Mouse (Mus musculus) liver, embryonic 12.5 days (tissue): ENCODE results near the gene Car12. TPM values are rescaled to one million over a fixed set of nuclear protein-coding genes. Genes with fewer than 3 reads are reported as not detected.

Source experiments
- ATAC-seq: fragments of 200-750 bp; cut with Nextera tagmentation; 2 replicates; pipeline ENCODE4 v1.8.0; 2017; ENCODE audit warnings: moderate number of reproducible peaks, mild to moderate bottlenecking, moderate library complexity
- H3K27ac ChIP-seq: fragments of 300-500 bp; sonication (generic); 2 replicates; pipeline ENCODE4 v1.5.1; 2016; ENCODE audit warnings: mild to moderate bottlenecking
- H3K27me3 ChIP-seq: fragments of 300-500 bp; sonication (generic); replicated peaks from 2 replicates; pipeline ENCODE4 v1.6.1; 2016; ENCODE audit warnings: mild to moderate bottlenecking, moderate library complexity
- H3K36me3 ChIP-seq: fragments of 300-500 bp; sonication (generic); 2 replicates; pipeline ENCODE4 v1.6.1; 2016; ENCODE audit warnings: mild to moderate bottlenecking, moderate library complexity
- H3K4me1 ChIP-seq: fragments of 300-500 bp; sonication (generic); 2 replicates; pipeline ENCODE4 v1.6.1; 2016
- H3K4me2 ChIP-seq: fragments of 300-500 bp; sonication (generic); 2 replicates; pipeline ENCODE4 v1.6.1; 2016; ENCODE audit warnings: mild to moderate bottlenecking, moderate library complexity
- H3K4me3 ChIP-seq: fragments of 300-500 bp; sonication (generic); 2 replicates; pipeline ENCODE4 v1.5.1; 2016; ENCODE audit warnings: mild to moderate bottlenecking, moderate library complexity
- H3K9ac ChIP-seq: fragments of 300-500 bp; sonication (generic); 2 replicates; pipeline ENCODE4 v1.6.1; 2016; ENCODE audit warnings: mild to moderate bottlenecking, moderate library complexity
- H3K9me3 ChIP-seq: fragments of 300-500 bp; sonication (generic); replicated peaks from 2 replicates; pipeline ENCODE4 v1.6.1; 2016; ENCODE audit warnings: mild to moderate bottlenecking, moderate library complexity
- WGBS: fragments of 180-500 bp; shearing (Covaris S2); methylation state at CpG from one replicate; pipeline ENCODE4 v1.1.7; 2016; ENCODE audit not compliant: insufficient replicate concordance; 5-methylcytosine and 5-hydroxymethylcytosine counted together
- polyA plus RNA-seq: library from polyadenylated mRNA; unstranded; fragments of >200 nt; fragmentation: Nextera tagmentation; extraction: Ambion mirVana; gene quantifications from 2 replicates; pipeline ENCODE4 v1.2.1, GENCODE M21; 2016

Car12 gene
- polyA plus RNA-seq, 1 experiment from 2014 or later, result 0.29 TPM

GRCm38 (mm10) chr9:66715361-66715760 lies 1.9 kb downstream of the Car12 start:
- Histone ChIP-seq H3K27me3 (peaks cover 64% of the 10 kb centered on the region), H3K9ac (no peak overlapping the region), H3K9me3 (no peaks in the 10 kb centered on the region), H3K4me2 (no peak overlapping the region), H3K27ac (no peak overlapping the region), H3K4me1 (peaks cover 15% of the 10 kb centered on the region), H3K4me3 (no peak overlapping the region), H3K36me3 (no peaks in the 10 kb centered on the region)
- WGBS, result 61% methylated on average over 2 of the region's 2 CpGs
- no peak for ATAC-seq

GRCm38 (mm10) chr9:66716533-66716932 lies 3.0 kb downstream of the Car12 start:
- no peak overlapping the region for H3K9ac ChIP-seq
- H3K27me3 ChIP-seq, result peaks cover 55% of the 10 kb centered on the region
- ATAC-seq, result no peak
- WGBS, result 65% methylated on average over 3 of the region's 3 CpGs
- H3K4me3 ChIP-seq, result no peak overlapping the region
- H3K36me3 ChIP-seq, result no peaks in the 10 kb centered on the region
- H3K27ac ChIP-seq, result no peak overlapping the region
- H3K9me3 ChIP-seq, result no peaks in the 10 kb centered on the region
- H3K4me1 ChIP-seq, result peaks cover 15% of the 10 kb centered on the region
- H3K4me2 ChIP-seq, result no peak overlapping the region

GRCm38 (mm10) chr9:66720686-66721450 lies 7.4 kb downstream of the Car12 start:
- no peak for ATAC-seq
- H3K9ac ChIP-seq, result no peak overlapping the region
- 64% methylated on average over 8 of the region's 8 CpGs for WGBS
- H3K9me3 ChIP-seq, result no peaks in the 10 kb centered on the region
- H3K36me3 ChIP-seq, result no peaks in the 10 kb centered on the region
- no peak overlapping the region for H3K27ac ChIP-seq
- peaks cover 14% of the 10 kb centered on the region for H3K27me3 ChIP-seq
- no peak overlapping the region for H3K4me3 ChIP-seq
- no peak overlapping the region for H3K4me2 ChIP-seq
- no peaks in the 10 kb centered on the region for H3K4me1 ChIP-seq

GRCm38 (mm10) chr9:66722187-66722868 lies 8.8 kb downstream of the Car12 start:
- Histone ChIP-seq H3K4me2 (no peak overlapping the region), H3K4me3 (no peak overlapping the region), H3K4me1 (no peaks in the 10 kb centered on the region), H3K9me3 (no peaks in the 10 kb centered on the region), H3K36me3 (no peaks in the 10 kb centered on the region), H3K27ac (no peak overlapping the region), H3K27me3 (peaks cover 4% of the 10 kb centered on the region; the same call in 1 of the 2 replicates), H3K9ac (no peak overlapping the region)
- no peak for ATAC-seq
- WGBS, result 74% methylated on average over 5 of the region's 5 CpGs

GRCm38 (mm10) chr9:66722869-66723272 lies 9.4 kb downstream of the Car12 start:
- Histone ChIP-seq H3K9ac (no peak overlapping the region), H3K9me3 (no peaks in the 10 kb centered on the region), H3K4me1 (no peaks in the 10 kb centered on the region), H3K36me3 (no peaks in the 10 kb centered on the region), H3K4me2 (no peak overlapping the region), H3K27me3 (peaks cover 4% of the 10 kb centered on the region; the same call in 1 of the 2 replicates), H3K27ac (no peak overlapping the region), H3K4me3 (no peak overlapping the region)
- WGBS, result 59% methylated on average over 5 of the region's 5 CpGs
- ATAC-seq, result no peak

GRCm38 (mm10) chr9:66725591-66725990 lies 12.1 kb downstream of the Car12 start:
- no peaks in the 10 kb centered on the region for H3K36me3 ChIP-seq
- no peak overlapping the region for H3K4me3 ChIP-seq
- no peaks in the 10 kb centered on the region for H3K4me1 ChIP-seq
- no peaks in the 10 kb centered on the region for H3K9me3 ChIP-seq
- no peak overlapping the region for H3K4me2 ChIP-seq
- no peaks in the 10 kb centered on the region; the same call in 1 of the 2 replicates for H3K27me3 ChIP-seq
- H3K27ac ChIP-seq, result no peak overlapping the region
- no peak overlapping the region for H3K9ac ChIP-seq
- ATAC-seq, result no peak
- WGBS, result 56% methylated on average over 3 of the region's 3 CpGs

- no peaks in the 10 kb centered on the region for H3K36me3 ChIP-seq
- no peak overlapping the region for H3K4me3 ChIP-seq
- H3K9ac ChIP-seq, result no peak overlapping the region
- no peak for ATAC-seq
- H3K9me3 ChIP-seq, result no peaks in the 10 kb centered on the region
- no peak overlapping the region for H3K4me2 ChIP-seq
- no peak overlapping the region for H3K27ac ChIP-seq
- no peaks in the 10 kb centered on the region for H3K4me1 ChIP-seq
- 47% methylated on average over 7 of the region's 7 CpGs for WGBS
- H3K27me3 ChIP-seq, result peaks cover 4% of the 10 kb centered on the region; the same call in 1 of the 2 replicates
Observed at GRCm38 (mm10) chr9:66727333-66727732, 13.8 kb downstream of the Car12 start.

GRCm38 (mm10) chr9:66730556-66730955 lies 17.1 kb downstream of the Car12 start:
- H3K9me3 ChIP-seq, result no peaks in the 10 kb centered on the region
- 43% methylated on average over 3 of the region's 3 CpGs for WGBS
- H3K4me3 ChIP-seq, result no peak overlapping the region
- no peak for ATAC-seq
- H3K27me3 ChIP-seq, result peaks cover 16% of the 10 kb centered on the region
- H3K4me1 ChIP-seq, result 0 out of 2 replicates have a peak, but pooled peaks cover 2% of the 10 kb centered on the region
- H3K4me2 ChIP-seq, result no peak overlapping the region
- no peak overlapping the region for H3K27ac ChIP-seq
- H3K9ac ChIP-seq, result no peak overlapping the region
- H3K36me3 ChIP-seq, result no peaks in the 10 kb centered on the region

GRCm38 (mm10) chr9:66731284-66731683 lies 17.8 kb downstream of the Car12 start:
- Histone ChIP-seq H3K4me1 (0 out of 2 replicates have a peak, but pooled peaks cover 2% of the 10 kb centered on the region), H3K36me3 (no peaks in the 10 kb centered on the region), H3K27me3 (peaks cover 16% of the 10 kb centered on the region), H3K27ac (no peak overlapping the region), H3K4me2 (no peak overlapping the region), H3K4me3 (no peak overlapping the region), H3K9ac (no peak overlapping the region), H3K9me3 (no peaks in the 10 kb centered on the region)
- no peak for ATAC-seq
- 64% methylated on average over 7 of the region's 7 CpGs for WGBS

GRCm38 (mm10) chr9:66732791-66733691 lies 19.6 kb downstream of the Car12 start:
- no peak overlapping the region for H3K4me3 ChIP-seq
- 0 out of 2 replicates have a peak, but pooled peaks cover 2% of the 10 kb centered on the region for H3K4me1 ChIP-seq
- 35% methylated on average over 15 of the region's 15 CpGs for WGBS
- peaks cover 16% of the 10 kb centered on the region for H3K27me3 ChIP-seq
- no peak overlapping the region for H3K4me2 ChIP-seq
- H3K9me3 ChIP-seq, result no peaks in the 10 kb centered on the region
- no peak overlapping the region for H3K27ac ChIP-seq
- no peak for ATAC-seq
- no peaks in the 10 kb centered on the region for H3K36me3 ChIP-seq
- no peak overlapping the region for H3K9ac ChIP-seq

GRCm38 (mm10) chr9:66734568-66734967 lies 21.1 kb downstream of the Car12 start:
- Histone ChIP-seq H3K9me3 (no peaks in the 10 kb centered on the region), H3K4me1 (0 out of 2 replicates have a peak, but pooled peaks cover 2% of the 10 kb centered on the region), H3K36me3 (no peaks in the 10 kb centered on the region), H3K4me2 (no peak overlapping the region), H3K27me3 (peaks cover 16% of the 10 kb centered on the region), H3K9ac (no peak overlapping the region), H3K27ac (no peak overlapping the region), H3K4me3 (no peak overlapping the region)
- ATAC-seq, result no peak
- 61% methylated on average over 6 of the region's 6 CpGs for WGBS
